Mouse (Mus musculus) stomach, embryonic 16.5 days (tissue): ENCODE measurements around the gene Aldh1l1. TPM values are rescaled to one million over a fixed set of nuclear protein-coding genes. Genes with fewer than 3 reads are reported as not detected.

ENCODE experiments used
- ATAC-seq: fragments of 200-750 bp; cut with Nextera tagmentation; 2 replicates; pipeline ENCODE4 v1.8.0; 2017; ENCODE audit warnings: moderate number of reproducible peaks, moderate TSS enrichment; ENCODE audit not compliant: insufficient read depth, low FRiP score
- H3K27ac ChIP-seq: fragments of 300-500 bp; sonication (generic); 2 replicates; pipeline ENCODE4 v1.5.1; 2014; ENCODE audit warnings: low read length
- H3K27me3 ChIP-seq: fragments of 300-500 bp; sonication (generic); 2 replicates; pipeline ENCODE4 v1.6.1; 2014; ENCODE audit warnings: low read length, control low read depth, mixed read lengths; ENCODE audit not compliant: control insufficient read depth, insufficient read depth
- H3K36me3 ChIP-seq: fragments of 300-500 bp; sonication (generic); 2 replicates; pipeline ENCODE4 v1.6.1; 2014; ENCODE audit warnings: low read length; ENCODE audit not compliant: control insufficient read depth, insufficient read depth
- H3K4me1 ChIP-seq: fragments of 300-500 bp; sonication (generic); 2 replicates; pipeline ENCODE4 v1.6.1; 2014; ENCODE audit warnings: low read length, control low read depth, mixed read lengths; ENCODE audit not compliant: control insufficient read depth, insufficient read depth
- H3K4me2 ChIP-seq: fragments of 300-500 bp; sonication (generic); 2 replicates; pipeline ENCODE4 v1.6.1; 2014; ENCODE audit warnings: low read depth, low read length, mixed read lengths
- H3K4me3 ChIP-seq: fragments of 300-500 bp; sonication (generic); replicated peaks from 2 replicates; pipeline ENCODE4 v1.5.1; 2014; ENCODE audit warnings: mild to moderate bottlenecking, low read length
- H3K9ac ChIP-seq: fragments of 300-500 bp; sonication (generic); 2 replicates; pipeline ENCODE4 v1.6.1; 2014; ENCODE audit warnings: low read length
- H3K9me3 ChIP-seq: fragments of 300-500 bp; sonication (generic); replicated peaks from 2 replicates; pipeline ENCODE4 v1.6.1; 2016; ENCODE audit warnings: low read length, control low read depth; ENCODE audit not compliant: control insufficient read depth
- WGBS: fragments of 180-500 bp; shearing (Covaris S2); extraction: QIAGEN DNeasy Blood & Tissue Kit; methylation state at CpG from one replicate; pipeline ENCODE4 v1.1.7; 2014; 5-methylcytosine and 5-hydroxymethylcytosine counted together
- polyA plus RNA-seq: library from polyadenylated mRNA; unstranded; fragments of >200 nt; fragmentation: Nextera tagmentation; extraction: Ambion mirVana; gene quantifications from 2 replicates; pipeline ENCODE4 v1.2.1, GENCODE M21; 2015

Aldh1l1 gene
- polyA plus RNA-seq: 13.1 and 14.9 TPM in 2 replicates

DNA sequence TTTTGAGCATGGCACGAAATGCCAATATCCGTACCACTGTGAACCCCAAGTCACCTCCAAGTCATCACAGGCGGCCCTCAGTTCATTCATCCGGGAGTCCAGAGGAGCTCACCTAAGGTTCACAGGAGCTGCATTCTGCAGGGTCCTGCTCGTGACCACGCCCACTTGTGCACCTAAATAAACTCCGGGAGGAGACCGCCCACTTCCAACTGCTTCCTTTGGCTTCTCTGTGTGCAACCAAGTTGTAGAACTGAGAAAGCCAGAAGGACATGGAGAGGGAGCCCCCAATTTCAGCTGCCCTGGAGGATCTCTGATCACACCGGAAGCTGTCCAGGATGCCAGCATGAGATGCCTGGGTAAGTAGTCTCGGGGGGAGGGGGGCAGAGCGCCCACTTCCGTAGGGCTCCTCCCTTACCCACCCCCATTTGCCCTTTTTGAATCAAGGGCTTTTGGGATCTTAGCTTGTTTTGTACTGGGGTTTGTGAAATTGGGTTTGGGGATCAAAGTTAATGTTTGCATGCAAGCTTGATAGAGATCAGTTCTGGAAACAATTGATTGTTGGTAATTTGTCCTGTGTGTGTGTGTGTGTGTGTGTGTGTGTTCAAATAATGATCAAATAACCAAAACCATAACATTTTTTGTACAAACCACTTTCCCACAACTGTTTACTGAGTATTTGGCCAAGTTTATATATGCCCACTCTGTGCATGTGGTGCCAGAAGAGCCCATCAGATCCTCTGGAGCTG, at the start of gene Aldh1l1:
Aldh1l1 (plus strand) TSS at position 252 of the 746 bp plus-strand sequence.
- H3K9me3 ChIP-seq: no peaks in the 10 kb centered on the region
- H3K4me3 ChIP-seq: no peak within 1 kb of the TSS
- no peaks in the 10 kb centered on the region for H3K27me3 ChIP-seq
- no peak within 1 kb of the TSS for H3K27ac ChIP-seq
- H3K4me1 ChIP-seq: no peaks in the 10 kb centered on the region
- ATAC-seq: no peak
- H3K9ac ChIP-seq: no peak within 1 kb of the TSS
- no peak within 1 kb of the TSS for H3K4me2 ChIP-seq
- no peaks in the 10 kb centered on the region for H3K36me3 ChIP-seq
- 70% methylated on average over 12 of the region's 12 CpGs for WGBS

DNA sequence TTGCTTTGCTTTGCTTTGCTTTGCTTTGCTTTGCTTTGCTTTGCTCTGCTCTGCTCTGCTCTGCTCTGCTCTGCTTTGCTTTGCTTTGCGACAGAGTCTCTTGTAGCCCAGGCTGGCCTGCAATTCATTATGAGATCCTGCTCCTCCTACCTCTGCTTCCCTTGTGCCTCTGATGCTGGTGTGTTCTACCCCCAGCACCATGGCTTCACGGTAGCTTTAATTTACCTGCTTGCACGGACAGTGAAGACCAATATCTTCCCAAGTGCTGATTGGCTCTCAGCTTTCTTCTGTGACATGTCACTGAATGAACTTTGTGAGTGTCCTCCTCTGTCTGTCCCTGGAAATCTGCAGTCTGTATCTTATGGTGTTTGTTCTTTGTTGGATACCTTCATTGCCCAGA, 49.2 kb upstream of the Aldh1l1 start:
- Histone ChIP-seq H3K4me2 (no peak overlapping the region), H3K36me3 (no peaks in the 10 kb centered on the region), H3K27me3 (no peaks in the 10 kb centered on the region), H3K4me3 (no peak overlapping the region), H3K27ac (no peak overlapping the region), H3K9me3 (no peaks in the 10 kb centered on the region), H3K9ac (no peak overlapping the region), H3K4me1 (no peaks in the 10 kb centered on the region)
- WGBS: 90% methylated on average over 3 of the region's 3 CpGs
- ATAC-seq: no peak

DNA sequence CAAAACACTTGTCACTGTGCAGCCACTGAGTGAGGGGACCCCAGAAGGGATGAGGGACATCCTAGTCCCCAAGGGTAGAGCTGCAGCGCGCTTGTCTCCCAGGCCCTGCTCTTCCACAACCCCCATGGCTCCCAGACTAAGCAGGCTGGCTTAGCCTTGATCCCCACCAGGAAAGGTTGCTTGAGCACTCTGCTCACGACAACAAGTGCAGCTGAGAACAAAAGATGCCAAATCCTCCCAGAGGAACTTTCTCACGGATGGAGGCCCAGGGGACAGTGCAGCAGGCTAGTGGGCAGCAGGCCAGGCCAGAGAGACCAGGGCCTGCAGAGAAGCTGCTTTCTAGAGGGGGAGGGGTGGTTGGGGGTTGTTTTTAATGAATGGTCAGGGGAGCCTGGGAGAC, 39.3 kb upstream of the Aldh1l1 start:
- whole genome bisulfite sequencing: 64% methylated on average over 4 of the region's 4 CpGs
- H3K4me2 ChIP-seq: no peak overlapping the region
- no peaks in the 10 kb centered on the region for H3K4me1 ChIP-seq
- H3K27me3 ChIP-seq: no peaks in the 10 kb centered on the region
- H3K4me3 ChIP-seq: no peak overlapping the region
- H3K9ac ChIP-seq: no peak overlapping the region
- ATAC-seq: no peak
- no peaks in the 10 kb centered on the region for H3K9me3 ChIP-seq
- no peaks in the 10 kb centered on the region for H3K36me3 ChIP-seq
- no peak overlapping the region for H3K27ac ChIP-seq

DNA sequence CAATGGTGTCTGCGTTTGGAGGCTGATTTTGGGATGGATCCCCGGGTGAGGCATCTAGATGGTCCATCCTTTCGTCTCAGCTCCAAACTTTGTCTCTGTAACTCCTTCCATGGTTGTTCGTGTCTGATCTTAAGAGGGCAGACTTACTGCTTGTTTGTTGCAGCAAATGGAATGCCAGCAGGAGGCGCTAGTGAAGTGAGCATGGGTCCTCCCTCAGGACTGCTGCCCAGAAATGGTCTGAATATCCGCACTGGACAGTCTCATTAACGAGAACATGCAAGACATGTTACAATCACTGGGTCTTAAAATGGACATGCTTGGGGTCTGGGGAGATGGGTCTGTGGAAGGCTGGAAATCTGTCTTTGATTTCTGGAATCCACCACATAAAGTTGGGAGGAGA, 36.0 kb upstream of the Aldh1l1 start:
- no peak overlapping the region for H3K9ac ChIP-seq
- no peaks in the 10 kb centered on the region for H3K9me3 ChIP-seq
- ATAC-seq: no peak
- 20% methylated on average over 7 of the region's 7 CpGs for WGBS
- no peaks in the 10 kb centered on the region for H3K4me1 ChIP-seq
- no peaks in the 10 kb centered on the region for H3K27me3 ChIP-seq
- H3K4me3 ChIP-seq: no peak overlapping the region
- no peak overlapping the region for H3K27ac ChIP-seq
- H3K4me2 ChIP-seq: no peak overlapping the region
- no peaks in the 10 kb centered on the region for H3K36me3 ChIP-seq

DNA sequence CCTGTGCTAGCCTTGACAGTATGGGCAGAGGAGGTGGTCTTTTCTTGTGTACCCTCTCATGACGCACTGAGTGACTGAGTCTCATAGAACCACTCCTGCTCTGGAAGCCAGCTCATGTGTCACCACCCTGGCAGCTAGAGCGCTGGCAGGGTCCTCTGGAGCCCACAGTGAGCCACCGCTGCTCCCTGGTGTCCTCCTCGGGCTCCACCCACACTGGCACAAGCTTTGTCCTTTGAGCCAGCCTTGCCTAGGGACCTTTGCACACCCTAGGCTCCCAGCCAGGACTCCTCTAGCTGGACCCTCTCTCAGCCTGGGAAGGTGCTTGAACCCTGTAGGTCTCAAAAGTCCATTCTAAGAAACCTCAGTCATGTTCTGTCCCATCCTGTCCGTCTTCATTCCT, 35.5 kb upstream of the Aldh1l1 start:
- Histone ChIP-seq H3K9ac (no peak overlapping the region), H3K9me3 (no peaks in the 10 kb centered on the region), H3K4me2 (no peak overlapping the region), H3K4me3 (no peak overlapping the region), H3K36me3 (no peaks in the 10 kb centered on the region), H3K4me1 (no peaks in the 10 kb centered on the region), H3K27me3 (no peaks in the 10 kb centered on the region), H3K27ac (no peak overlapping the region)
- ATAC-seq: 0 out of 2 replicates have a peak, but pooled peaks have one; percentile 11
- 71% methylated on average over 5 of the region's 5 CpGs for WGBS

DNA sequence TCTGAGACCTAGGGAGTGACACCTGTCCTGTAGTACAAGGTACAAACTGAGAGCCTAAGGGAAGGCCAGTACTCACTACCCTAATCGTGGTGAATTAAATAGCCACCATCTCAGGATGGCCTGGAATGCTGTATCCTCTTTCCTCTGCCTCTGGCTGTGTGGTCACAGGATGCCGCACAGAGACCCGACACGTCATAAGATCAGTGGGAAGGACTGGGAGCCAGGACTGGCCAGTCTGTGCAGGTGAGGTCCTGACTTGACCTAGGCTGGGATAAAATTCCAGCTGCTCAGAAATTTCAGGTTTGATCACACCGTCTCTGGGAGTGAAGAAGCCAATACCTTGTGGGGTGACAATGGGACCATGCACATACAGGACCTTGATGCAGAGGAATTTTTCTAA, 34.7 kb upstream of the Aldh1l1 start:
- ATAC-seq: no peak
- Histone ChIP-seq H3K4me1 (no peaks in the 10 kb centered on the region), H3K9me3 (no peaks in the 10 kb centered on the region), H3K4me3 (no peak overlapping the region), H3K9ac (no peak overlapping the region), H3K36me3 (no peaks in the 10 kb centered on the region), H3K4me2 (no peak overlapping the region), H3K27ac (no peak overlapping the region), H3K27me3 (no peaks in the 10 kb centered on the region)
- WGBS: 88% methylated on average over 5 of the region's 5 CpGs

DNA sequence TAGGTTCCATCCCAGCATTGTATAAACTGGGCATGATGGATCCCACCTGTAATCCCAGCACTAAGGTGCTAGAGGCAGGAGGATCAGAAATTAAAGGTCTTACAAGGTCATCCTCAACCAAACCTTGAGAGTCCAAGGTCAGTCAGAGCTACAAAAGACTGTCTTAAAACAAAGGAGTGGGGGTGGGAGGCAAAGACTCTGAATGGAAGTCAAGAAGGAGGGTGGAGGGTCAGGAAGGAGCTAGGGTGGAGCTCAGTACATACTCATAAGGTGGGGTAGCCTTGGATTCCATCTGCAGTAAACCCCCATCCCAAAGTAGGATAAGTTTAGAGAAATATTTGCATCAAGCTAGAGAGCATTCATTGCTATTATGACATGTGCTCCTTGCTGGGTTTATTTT, 33.6 kb upstream of the Aldh1l1 start:
- Histone ChIP-seq H3K4me1 (no peaks in the 10 kb centered on the region), H3K27me3 (no peaks in the 10 kb centered on the region), H3K9me3 (no peaks in the 10 kb centered on the region), H3K4me2 (no peak overlapping the region), H3K4me3 (no peak overlapping the region), H3K36me3 (no peaks in the 10 kb centered on the region), H3K27ac (no peak overlapping the region), H3K9ac (no peak overlapping the region)
- no peak for ATAC-seq

DNA sequence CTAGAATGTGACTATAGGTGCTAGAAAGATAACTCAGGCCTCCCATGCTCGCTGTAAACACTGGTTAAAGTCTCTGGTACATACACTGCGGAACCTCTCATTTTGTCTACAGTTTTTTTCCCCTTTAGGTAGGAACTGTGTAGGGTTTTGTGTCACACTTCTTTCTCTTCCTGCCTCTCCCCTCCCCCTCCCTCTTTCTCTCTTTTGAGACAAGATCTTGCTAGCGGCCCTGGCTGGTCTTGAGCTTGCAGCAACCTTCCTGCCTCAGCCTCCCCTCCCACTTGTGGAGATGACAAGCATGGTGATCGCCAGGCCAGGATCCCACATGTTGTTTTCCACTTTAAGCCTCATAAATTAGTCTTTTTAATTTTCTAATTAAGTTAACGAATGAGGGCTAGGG, 32.5 kb upstream of the Aldh1l1 start:
- Histone ChIP-seq H3K36me3 (no peaks in the 10 kb centered on the region), H3K27me3 (no peaks in the 10 kb centered on the region), H3K9me3 (no peaks in the 10 kb centered on the region), H3K27ac (no peak overlapping the region), H3K4me3 (no peak overlapping the region), H3K4me2 (no peak overlapping the region), H3K4me1 (no peaks in the 10 kb centered on the region), H3K9ac (no peak overlapping the region)
- no peak for ATAC-seq
- WGBS: 86% methylated on average over 5 of the region's 5 CpGs

DNA sequence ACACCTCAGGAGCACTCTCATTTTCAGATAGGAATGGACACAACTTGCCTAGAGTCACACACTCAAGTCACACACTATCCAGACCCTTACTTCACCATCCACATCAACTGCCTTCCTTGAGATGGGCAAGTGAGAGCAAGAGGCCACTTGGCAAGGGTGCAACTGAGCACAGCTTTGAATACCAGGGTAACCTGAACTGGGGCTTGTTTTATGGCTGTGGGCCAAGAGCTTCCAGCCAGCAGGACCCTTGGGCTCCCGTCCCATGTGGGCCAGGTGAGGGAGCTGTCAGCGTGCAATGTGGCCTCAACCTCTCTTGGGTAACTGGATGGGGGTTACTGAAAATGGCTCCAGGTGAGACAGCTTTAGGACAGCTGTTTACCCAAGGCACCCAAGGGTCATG, 28.8 kb upstream of the Aldh1l1 start:
- no peak for ATAC-seq
- no peak overlapping the region for H3K9ac ChIP-seq
- peaks cover 13% of the 10 kb centered on the region for H3K27me3 ChIP-seq
- 86% methylated on average over 2 of the region's 2 CpGs for WGBS
- H3K4me1 ChIP-seq: peaks cover 7% of the 10 kb centered on the region; the same call in 1 of the 2 replicates
- H3K4me2 ChIP-seq: no peak overlapping the region
- no peak overlapping the region for H3K27ac ChIP-seq
- no peaks in the 10 kb centered on the region for H3K9me3 ChIP-seq
- H3K4me3 ChIP-seq: no peak overlapping the region
- no peaks in the 10 kb centered on the region for H3K36me3 ChIP-seq
